Mouse (Mus musculus): ENCODE data around the gene Hspa4.

GRCm38 (mm10) chr11:53249686-53250085 lies 50.6 kb downstream of the Hspa4 start:
- no peak for TF ChIP-seq USF1 (IDR thresholded peaks at IDR 0.05; ENCODE audit: low read depth)
- TF ChIP-seq CEBPB (IDR thresholded peaks at IDR 0.05; ENCODE audit: insufficient read depth, poor library complexity, severe bottlenecking) = no peak
- TF ChIP-seq E2F4 (IDR thresholded peaks at IDR 0.05; ENCODE audit: insufficient read depth) = no peak
- no peak for TF ChIP-seq POLR2A (IDR thresholded peaks at IDR 0.05; ENCODE audit: insufficient read length, low read depth)
- TF ChIP-seq TCF12 (IDR thresholded peaks at IDR 0.05; ENCODE audit: insufficient read depth, poor library complexity, severe bottlenecking) = no peak

Data from myocyte (in vitro differentiated cells).